Mouse (Mus musculus) erythroblast, embryonic 14.5 days (primary cell): ENCODE data around the gene Cdca7l.

Experiments
- GATA1 ChIP-seq: IDR thresholded peaks from 2 replicates; pipeline ENCODE4 v1.6.1; 2012; ENCODE audit warnings: low read length, inconsistent platforms, mixed read lengths
- TAL1 ChIP-seq: IDR thresholded peaks from 3 replicates; pipeline ENCODE4 v1.6.1; 2012; ENCODE audit warnings: low read length, inconsistent platforms, mixed read lengths

DNA sequence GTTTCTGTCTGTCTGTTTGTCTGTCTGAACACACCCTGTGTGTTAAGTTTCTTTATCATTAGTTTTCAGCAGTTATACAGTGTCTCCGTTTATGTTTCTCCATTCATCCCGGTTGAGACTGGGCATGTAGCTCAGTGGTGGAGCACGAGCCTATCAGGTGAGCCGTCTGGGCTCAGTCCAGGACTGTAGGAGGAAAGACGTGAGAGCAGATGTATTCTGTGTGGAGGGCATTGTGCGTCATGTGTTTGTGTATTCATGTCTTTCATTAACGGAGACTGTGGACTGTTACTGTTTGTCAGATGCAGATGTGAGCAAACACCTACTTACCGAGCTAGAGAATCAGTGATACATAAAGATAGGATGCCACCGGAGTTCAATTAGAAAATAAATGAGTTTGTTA lies 52.9 kb downstream of the Cdca7l start:
- TF ChIP-seq TAL1 (no peak), GATA1 (no peak)
